Mouse (Mus musculus): ENCODE data around the gene Gm17387.

GRCm38 (mm10) chr7:141047581-141048225 lies 18.8 kb downstream of the Gm17387 start:
- TF ChIP-seq ZC3H11A (IDR thresholded peaks at IDR 0.05; ENCODE audit: borderline replicate concordance, low read depth, low read length) (no peak), ZNF384 (IDR thresholded peaks at IDR 0.05; ENCODE audit: low read depth, low read length) (no peak), CHD2 (IDR thresholded peaks at IDR 0.05; ENCODE audit: low read depth, low read length) (no peak), HCFC1 (IDR thresholded peaks at IDR 0.05; ENCODE audit: borderline replicate concordance, insufficient read depth, low read length) (no peak)

All from ES-E14 (cell line).